Mouse (Mus musculus) brain, embryonic 14.5 days (tissue): ENCODE measurements around the gene Ptbp1.

Source experiments
- CTCF ChIP-seq: fragments of 200-500 bp; IDR thresholded peaks from 2 replicates; pipeline ENCODE4 v1.5.1; 2012; ENCODE audit warnings: inconsistent platforms, mild to moderate bottlenecking, moderate library complexity, borderline replicate concordance; ENCODE audit not compliant: insufficient read depth, insufficient read length; ENCODE audit errors: extremely low read depth
- POLR2A ChIP-seq: fragments of 200-500 bp; IDR thresholded peaks from 2 replicates; pipeline ENCODE4 v1.6.1; 2012; ENCODE audit warnings: mild to moderate bottlenecking, inconsistent platforms, borderline replicate concordance; ENCODE audit not compliant: poor library complexity, insufficient read depth, insufficient read length, severe bottlenecking; ENCODE audit errors: extremely low read depth

DNA sequence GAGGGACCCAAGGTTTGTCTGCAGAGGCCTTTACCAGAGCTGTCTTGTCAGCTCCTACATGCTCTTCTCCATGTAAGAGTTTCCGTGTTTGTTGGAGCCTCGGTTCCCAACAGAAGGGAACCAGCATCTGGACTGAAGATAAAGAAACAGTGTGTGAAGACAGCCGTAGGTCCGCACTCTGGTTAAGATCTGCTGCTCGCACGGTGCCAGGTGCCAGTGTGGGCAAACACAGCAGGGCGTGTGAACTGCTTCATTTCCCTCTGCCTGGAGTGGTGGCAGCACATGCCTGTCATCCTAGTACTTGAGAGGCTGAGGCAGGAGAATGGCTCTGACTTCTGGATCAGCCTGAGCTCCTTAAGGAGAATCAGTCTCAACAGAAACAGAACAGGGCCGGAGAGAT is 17.6 kb downstream of the Ptbp1 start:
- no peak for TF ChIP-seq CTCF
- TF ChIP-seq POLR2A, result no peak
